Mouse (Mus musculus): ENCODE measurements around the gene Gm13420. TPM values are rescaled to one million over a fixed set of nuclear protein-coding genes. Genes with fewer than 3 reads are reported as not detected.

Gene Gm13420
- polyA plus RNA-seq, 1 experiment from 2014 or later, result 0.22 TPM

GRCm38 (mm10) chr2:29744256-29744655 is 7.2 kb downstream of the Gm13420 start:
- no peak overlapping the region for H3K4me2 ChIP-seq (ENCODE audit: low read depth, low read length)
- no peak overlapping the region for H3K9ac ChIP-seq (ENCODE audit: low read depth, low read length)
- H3K9me3 ChIP-seq (replicated peaks; ENCODE audit: control insufficient read depth, low read length), result no peaks in the 10 kb centered on the region
- ATAC-seq (ENCODE audit: low read depth), result no peak
- H3K4me1 ChIP-seq (ENCODE audit: control insufficient read depth, low read depth, low read length), result peaks cover 1% of the 10 kb centered on the region
- H3K27ac ChIP-seq (ENCODE audit: low read length), result no peak overlapping the region
- WGBS (ENCODE audit: insufficient replicate concordance), result 76% methylated on average over 6 of the region's 6 CpGs
- H3K4me3 ChIP-seq (ENCODE audit: low read depth, low read length), result no peak overlapping the region
- H3K36me3 ChIP-seq (ENCODE audit: control insufficient read depth, insufficient read depth), result no peaks in the 10 kb centered on the region
- H3K27me3 ChIP-seq (ENCODE audit: control insufficient read depth, insufficient read depth, low read depth, low read length), result peaks cover 30% of the 10 kb centered on the region

DNA sequence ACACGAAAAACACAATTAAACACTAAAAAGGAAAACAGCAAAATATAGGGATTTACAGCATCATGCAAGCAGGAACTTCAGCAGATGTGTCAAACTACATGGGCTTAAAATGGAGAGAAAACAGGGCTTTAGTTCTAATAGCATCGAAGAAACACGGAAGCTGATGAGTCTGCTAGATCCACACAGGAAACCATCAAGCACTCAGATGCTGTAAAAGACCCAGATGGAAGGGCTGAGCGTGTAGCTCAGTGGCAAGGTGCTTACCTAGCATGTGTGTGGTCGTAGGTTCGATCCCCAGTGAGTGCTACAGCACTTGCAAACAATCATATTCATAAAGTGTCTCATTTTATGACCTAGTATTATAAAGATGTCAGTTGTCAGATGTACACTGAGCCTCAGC is 10.3 kb downstream of the Gm13420 start:
- Histone ChIP-seq H3K4me3 (ENCODE audit: low read depth, low read length) (no peak overlapping the region), H3K9me3 (replicated peaks; ENCODE audit: control insufficient read depth, low read length) (no peaks in the 10 kb centered on the region), H3K27me3 (ENCODE audit: control insufficient read depth, insufficient read depth, low read depth, low read length) (peaks cover 5% of the 10 kb centered on the region), H3K36me3 (ENCODE audit: control insufficient read depth, insufficient read depth) (no peaks in the 10 kb centered on the region), H3K27ac (ENCODE audit: low read length) (no peak overlapping the region), H3K4me1 (ENCODE audit: control insufficient read depth, low read depth, low read length) (peaks cover 6% of the 10 kb centered on the region), H3K4me2 (ENCODE audit: low read depth, low read length) (no peak overlapping the region), H3K9ac (ENCODE audit: low read depth, low read length) (no peak overlapping the region)
- WGBS (ENCODE audit: insufficient replicate concordance), result 70% methylated on average over 6 of the region's 6 CpGs
- ATAC-seq (ENCODE audit: low read depth), result no peak

GRCm38 (mm10) chr2:29739368-29739767 is 12.1 kb downstream of the Gm13420 start:
- no peak overlapping the region for H3K9ac ChIP-seq (ENCODE audit: low read depth, low read length)
- 30% methylated on average over 5 of the region's 5 CpGs for WGBS (ENCODE audit: insufficient replicate concordance)
- peak; percentile 32; the same call in 1 of the 2 replicates for ATAC-seq (ENCODE audit: low read depth)

DNA sequence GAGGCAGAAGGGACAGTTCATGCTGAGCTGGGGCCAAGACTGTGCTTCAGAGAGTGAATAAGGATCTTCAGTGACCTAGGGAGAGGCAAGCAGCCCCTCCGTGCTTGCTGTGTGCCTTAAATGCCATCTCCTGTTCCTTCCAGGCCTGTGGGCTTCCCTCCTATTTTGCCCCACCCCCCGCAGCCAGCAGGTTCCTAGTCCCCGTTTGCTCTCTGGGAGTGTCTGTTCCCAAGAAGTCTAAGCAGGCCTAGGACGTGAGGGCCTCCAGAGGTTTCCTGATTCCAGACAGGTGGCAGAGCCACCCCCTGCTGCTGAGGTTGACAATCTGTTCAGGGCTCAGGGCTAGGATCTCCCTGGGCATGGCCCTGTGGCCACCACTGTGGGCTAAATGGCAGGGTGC is 12.7 kb downstream of the Gm13420 start:
- H3K27ac ChIP-seq (ENCODE audit: low read length), result peak overlapping the region; percentile 46; the same call in 1 of the 2 replicates
- ATAC-seq (ENCODE audit: low read depth), result no peak
- H3K36me3 ChIP-seq (ENCODE audit: control insufficient read depth, insufficient read depth), result no peaks in the 10 kb centered on the region; the same call in 1 of the 2 replicates

More at GRCm38 (mm10) chr2:29739368-29739767, 12.1 kb downstream of the Gm13420 start:
- Histone ChIP-seq H3K27ac (ENCODE audit: low read length) (peak overlapping the region; percentile 46; the same call in 1 of the 2 replicates), H3K4me2 (ENCODE audit: low read depth, low read length) (no peak overlapping the region), H3K4me1 (ENCODE audit: control insufficient read depth, low read depth, low read length) (peaks cover 6% of the 10 kb centered on the region), H3K36me3 (ENCODE audit: control insufficient read depth, insufficient read depth) (no peaks in the 10 kb centered on the region; the same call in 1 of the 2 replicates), H3K4me3 (ENCODE audit: low read depth, low read length) (no peak overlapping the region), H3K27me3 (ENCODE audit: control insufficient read depth, insufficient read depth, low read depth, low read length) (no peaks in the 10 kb centered on the region), H3K9me3 (replicated peaks; ENCODE audit: control insufficient read depth, low read length) (no peaks in the 10 kb centered on the region)

GRCm38 (mm10) chr2:29737209-29737925 is 14.1 kb downstream of the Gm13420 start:
- H3K4me3 ChIP-seq (ENCODE audit: low read depth, low read length), result no peak overlapping the region
- H3K27ac ChIP-seq (ENCODE audit: low read length), result peak overlapping the region; percentile 33; the same call in 1 of the 2 replicates
- peak; percentile 64 for ATAC-seq (ENCODE audit: low read depth)
- whole genome bisulfite sequencing (ENCODE audit: insufficient replicate concordance), result 69% methylated on average over 12 of the region's 12 CpGs
- no peak overlapping the region for H3K9ac ChIP-seq (ENCODE audit: low read depth, low read length)
- peaks cover 6% of the 10 kb centered on the region for H3K4me1 ChIP-seq (ENCODE audit: control insufficient read depth, low read depth, low read length)
- H3K36me3 ChIP-seq (ENCODE audit: control insufficient read depth, insufficient read depth), result peaks cover 3% of the 10 kb centered on the region; the same call in 1 of the 2 replicates
- no peaks in the 10 kb centered on the region for H3K27me3 ChIP-seq (ENCODE audit: control insufficient read depth, insufficient read depth, low read depth, low read length)
- no peak overlapping the region for H3K4me2 ChIP-seq (ENCODE audit: low read depth, low read length)
- no peaks in the 10 kb centered on the region for H3K9me3 ChIP-seq (replicated peaks; ENCODE audit: control insufficient read depth, low read length)

More for the DNA sequence above, 12.7 kb downstream of the Gm13420 start:
- WGBS (ENCODE audit: insufficient replicate concordance), result 59% methylated on average over 4 of the region's 4 CpGs
- H3K9me3 ChIP-seq (replicated peaks; ENCODE audit: control insufficient read depth, low read length), result no peaks in the 10 kb centered on the region
- no peak overlapping the region for H3K4me3 ChIP-seq (ENCODE audit: low read depth, low read length)
- H3K4me1 ChIP-seq (ENCODE audit: control insufficient read depth, low read depth, low read length), result peaks cover 6% of the 10 kb centered on the region
- no peaks in the 10 kb centered on the region for H3K27me3 ChIP-seq (ENCODE audit: control insufficient read depth, insufficient read depth, low read depth, low read length)
- H3K9ac ChIP-seq (ENCODE audit: low read depth, low read length), result no peak overlapping the region; the same call in 1 of the 2 replicates
- no peak overlapping the region for H3K4me2 ChIP-seq (ENCODE audit: low read depth, low read length)

DNA sequence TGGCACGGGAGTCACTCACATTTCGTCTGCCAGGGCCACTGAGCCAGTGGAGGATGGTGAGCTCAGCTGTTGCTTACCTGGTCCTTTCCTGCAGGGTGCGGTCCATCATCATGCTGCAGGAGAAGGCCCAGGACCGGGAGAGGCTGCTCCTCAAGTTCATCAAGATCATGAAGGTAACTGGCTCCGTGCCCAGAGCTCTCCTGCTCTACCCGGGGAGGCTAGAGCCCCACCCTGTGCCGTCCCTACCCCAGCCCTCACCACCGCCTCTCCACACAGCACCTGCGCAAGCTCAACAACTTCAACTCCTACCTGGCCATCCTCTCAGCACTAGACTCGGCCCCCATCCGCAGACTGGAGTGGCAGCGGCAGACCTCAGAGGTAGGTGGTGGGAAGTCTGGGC is 15.8 kb downstream of the Gm13420 start:
- no peak overlapping the region for H3K4me3 ChIP-seq (ENCODE audit: low read depth, low read length)
- H3K9me3 ChIP-seq (replicated peaks; ENCODE audit: control insufficient read depth, low read length), result no peaks in the 10 kb centered on the region
- H3K36me3 ChIP-seq (ENCODE audit: control insufficient read depth, insufficient read depth), result peaks cover 3% of the 10 kb centered on the region; the same call in 1 of the 2 replicates
- 75% methylated on average over 12 of the region's 12 CpGs for WGBS (ENCODE audit: insufficient replicate concordance)
- no peaks in the 10 kb centered on the region for H3K27me3 ChIP-seq (ENCODE audit: control insufficient read depth, insufficient read depth, low read depth, low read length)
- no peak overlapping the region for H3K9ac ChIP-seq (ENCODE audit: low read depth, low read length)
- no peak for ATAC-seq (ENCODE audit: low read depth)
- peaks cover 6% of the 10 kb centered on the region for H3K4me1 ChIP-seq (ENCODE audit: control insufficient read depth, low read depth, low read length)
- no peak overlapping the region for H3K27ac ChIP-seq (ENCODE audit: low read length)
- H3K4me2 ChIP-seq (ENCODE audit: low read depth, low read length), result no peak overlapping the region

DNA sequence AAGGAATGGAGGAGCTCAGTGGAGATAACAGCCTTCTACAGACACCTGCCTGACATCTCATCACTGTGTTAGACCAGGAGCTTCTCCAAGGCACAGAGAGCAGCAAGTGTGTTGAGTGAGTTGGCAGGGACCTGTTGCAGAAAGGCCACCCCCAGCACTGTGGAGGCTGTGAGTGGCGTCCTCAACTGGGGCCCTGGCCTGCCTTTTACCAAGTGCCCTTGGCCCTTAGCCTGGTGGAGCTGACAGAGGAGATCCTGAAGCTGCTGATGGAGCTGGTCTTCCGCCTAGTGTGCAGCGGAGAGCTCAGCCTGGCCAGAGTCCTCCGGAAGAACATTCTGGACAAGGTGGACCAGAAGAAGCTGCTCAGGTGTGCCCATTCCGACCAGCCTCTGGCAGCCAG is 18.1 kb downstream of the Gm13420 start:
- Histone ChIP-seq H3K36me3 (ENCODE audit: control insufficient read depth, insufficient read depth) (peaks cover 3% of the 10 kb centered on the region; the same call in 1 of the 2 replicates), H3K27ac (ENCODE audit: low read length) (no peak overlapping the region), H3K9me3 (replicated peaks; ENCODE audit: control insufficient read depth, low read length) (no peaks in the 10 kb centered on the region), H3K4me1 (ENCODE audit: control insufficient read depth, low read depth, low read length) (no peaks in the 10 kb centered on the region; the same call in none of the 2 replicates), H3K4me3 (ENCODE audit: low read depth, low read length) (no peak overlapping the region), H3K27me3 (ENCODE audit: control insufficient read depth, insufficient read depth, low read depth, low read length) (no peaks in the 10 kb centered on the region), H3K4me2 (ENCODE audit: low read depth, low read length) (no peak overlapping the region), H3K9ac (ENCODE audit: low read depth, low read length) (no peak overlapping the region)
- no peak for ATAC-seq (ENCODE audit: low read depth)
- 79% methylated on average over 5 of the region's 5 CpGs for WGBS (ENCODE audit: insufficient replicate concordance)

DNA sequence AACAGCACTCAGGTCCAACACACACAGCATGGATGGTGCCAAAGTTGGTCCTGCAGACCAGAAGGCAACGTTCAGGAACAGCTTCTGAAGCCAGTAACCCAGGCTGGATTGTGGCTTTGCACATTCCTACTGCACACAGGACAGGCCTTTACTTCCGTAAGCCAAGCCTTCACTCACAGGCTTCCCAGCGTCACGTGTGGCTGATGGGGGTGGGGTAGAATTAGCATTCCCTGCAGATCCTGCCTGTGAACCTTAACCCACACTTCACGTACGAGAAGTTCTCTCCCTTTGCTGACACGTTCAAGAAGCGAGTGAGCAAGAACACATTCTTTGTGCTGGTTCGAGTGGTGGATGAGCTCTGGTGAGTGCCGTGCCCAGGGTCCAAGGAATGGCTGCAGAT is 18.9 kb downstream of the Gm13420 start:
- H3K4me1 ChIP-seq (ENCODE audit: control insufficient read depth, low read depth, low read length), result no peaks in the 10 kb centered on the region; the same call in none of the 2 replicates
- peaks cover 3% of the 10 kb centered on the region; the same call in 1 of the 2 replicates for H3K36me3 ChIP-seq (ENCODE audit: control insufficient read depth, insufficient read depth)
- no peak overlapping the region for H3K9ac ChIP-seq (ENCODE audit: low read depth, low read length)
- 77% methylated on average over 10 of the region's 10 CpGs for WGBS (ENCODE audit: insufficient replicate concordance)
- H3K9me3 ChIP-seq (replicated peaks; ENCODE audit: control insufficient read depth, low read length), result no peaks in the 10 kb centered on the region
- H3K4me3 ChIP-seq (ENCODE audit: low read depth, low read length), result no peak overlapping the region
- no peak overlapping the region for H3K27ac ChIP-seq (ENCODE audit: low read length)
- ATAC-seq (ENCODE audit: low read depth), result no peak
- H3K4me2 ChIP-seq (ENCODE audit: low read depth, low read length), result no peak overlapping the region
- H3K27me3 ChIP-seq (ENCODE audit: control insufficient read depth, insufficient read depth, low read depth, low read length), result no peaks in the 10 kb centered on the region

- Histone ChIP-seq H3K4me3 (ENCODE audit: low read depth, low read length) (no peak overlapping the region), H3K36me3 (ENCODE audit: control insufficient read depth, insufficient read depth) (peaks cover 3% of the 10 kb centered on the region; the same call in 1 of the 2 replicates), H3K4me1 (ENCODE audit: control insufficient read depth, low read depth, low read length) (no peaks in the 10 kb centered on the region), H3K27me3 (ENCODE audit: control insufficient read depth, insufficient read depth, low read depth, low read length) (no peaks in the 10 kb centered on the region), H3K4me2 (ENCODE audit: low read depth, low read length) (no peak overlapping the region), H3K9me3 (replicated peaks; ENCODE audit: control insufficient read depth, low read length) (no peaks in the 10 kb centered on the region), H3K27ac (ENCODE audit: low read length) (no peak overlapping the region), H3K9ac (ENCODE audit: low read depth, low read length) (no peak overlapping the region)
- peak; percentile 57 for ATAC-seq (ENCODE audit: low read depth)
- 50% methylated on average over 3 of the region's 3 CpGs for WGBS (ENCODE audit: insufficient replicate concordance)
Observed at GRCm38 (mm10) chr2:29731545-29731944, 19.9 kb downstream of the Gm13420 start.
